In genomic region chr7:82865834-82866485, GRCm38 (mm10) we compare ENCODE assay signal across 8 mouse cellular contexts. TPM values are rescaled to one million over a fixed set of nuclear protein-coding genes. Genes with fewer than 3 reads are reported as not detected.
DNase-seq lines count a peak whose midpoint lies in the region; ATAC-seq and TF ChIP-seq lines count a peak whose summit lies in the region.

No protein-coding gene starts in this region.

- peak overlapping the region; percentile 91 for H3K27ac ChIP-seq in intestine, postnatal 0 days (ENCODE audit: low read depth, low read length)
- peak overlapping the region; percentile 100 for H3K27ac ChIP-seq in midbrain, embryonic 11.5 days (ENCODE audit: low read depth, low read length)

- peak overlapping the region; percentile 96 for H3K4me2 ChIP-seq in intestine, postnatal 0 days (replicated peaks; ENCODE audit: low read depth)
- peak overlapping the region; percentile 91 for H3K4me2 ChIP-seq in midbrain, embryonic 11.5 days

- ATAC-seq in intestine, postnatal 0 days, result peak; percentile 94
- ATAC-seq in midbrain, embryonic 11.5 days (ENCODE audit: low FRiP score), result peak; percentile 91

- 0 out of 2 replicates have a peak, but pooled peaks cover 5% of the 10 kb centered on the region for H3K4me1 ChIP-seq in intestine, postnatal 0 days (replicated peaks; ENCODE audit: control insufficient read depth, insufficient read depth, low read length)
- peaks cover 17% of the 10 kb centered on the region for H3K4me1 ChIP-seq in midbrain, embryonic 11.5 days (ENCODE audit: control insufficient read depth, insufficient read depth, low read length)

- H3K36me3 ChIP-seq in intestine, postnatal 0 days (ENCODE audit: control insufficient read depth, insufficient read depth), result no peaks in the 10 kb centered on the region; the same call in 1 of the 2 replicates
- peaks cover 13% of the 10 kb centered on the region for H3K36me3 ChIP-seq in midbrain, embryonic 11.5 days (ENCODE audit: control insufficient read depth, insufficient read depth, low read length)

- DNase-seq in adrenal gland, postnatal 10 days, result peak; percentile 98
- DNase-seq in embryo, embryonic 9.5 days (ENCODE audit: extremely low spot score), result peak; percentile 99
- DNase-seq in gastrocnemius, postnatal 4 days (ENCODE audit: low spot score in 2 of 2), result peak; percentile 99
- DNase-seq in left cerebral cortex, postnatal 4 days, result peak; percentile 100
- peak; percentile 99 for DNase-seq in midbrain, embryonic 11.5 days (ENCODE audit: low spot score, missing footprints)
- peak; percentile 99 for DNase-seq in right cerebral cortex, postnatal 4 days
- peak; percentile 96 for DNase-seq in yolk sac, embryonic 10.5 days (ENCODE audit: low spot score)

- H3K27me3 ChIP-seq in intestine, postnatal 0 days (replicated peaks; ENCODE audit: control insufficient read depth, insufficient read depth, low read length), result peaks cover 5% of the 10 kb centered on the region; the same call in 1 of the 2 replicates
- H3K27me3 ChIP-seq in midbrain, embryonic 11.5 days (ENCODE audit: control insufficient read depth, insufficient read depth, low read length), result no peaks in the 10 kb centered on the region

- H3K9ac ChIP-seq in intestine, postnatal 0 days (ENCODE audit: low read depth, low read length), result peak overlapping the region; percentile 57
- H3K9ac ChIP-seq in midbrain, embryonic 11.5 days (ENCODE audit: low read length), result peak overlapping the region; percentile 100

- under 1% methylated on average over 64 of the region's 70 CpGs for WGBS in intestine, postnatal 0 days
- WGBS in midbrain, embryonic 11.5 days, result under 1% methylated on average over 65 of the region's 70 CpGs

- peak overlapping the region; percentile 76 for H3K4me3 ChIP-seq in intestine, postnatal 0 days (ENCODE audit: low read depth, low read length)
- peak overlapping the region; percentile 100 for H3K4me3 ChIP-seq in midbrain, embryonic 11.5 days (ENCODE audit: low read depth, low read length)

- peak; percentile 85 for TF ChIP-seq CTCF in intestine, postnatal 0 days (IDR thresholded peaks at IDR 0.05; ENCODE audit: low read depth)

- no peaks in the 10 kb centered on the region for H3K9me3 ChIP-seq in intestine, postnatal 0 days (ENCODE audit: control insufficient read depth)
- H3K9me3 ChIP-seq in midbrain, embryonic 11.5 days (ENCODE audit: control insufficient read depth, low read length), result no peaks in the 10 kb centered on the region

- intact Hi-C loops in left cerebral cortex, postnatal 4 days (cut with DNase I), result loop anchor here (2.0 to 10.0 kb wide), 4 partner anchors 149 to 683 kb away; no protein-coding TSS in a partner anchor

RNA-seq across cellular contexts. Expression of gene Mex3b, which starts 1.2 kb away (rescaled TPM):
- total RNA-seq in adrenal gland, postnatal 10 days (2021), result 1 to 10 TPM; 4.6 to 7.7 TPM
- 10 to 100 TPM; 15.6 to 15.7 TPM for total RNA-seq in gastrocnemius, postnatal 4 days (2021)
- polyA plus RNA-seq in intestine, postnatal 0 days (2015; fragmentation: Nextera tagmentation; extraction: Ambion mirVana), result 2.3 and 2.8 TPM in 2 replicates
- total RNA-seq in left cerebral cortex, postnatal 4 days (2021), result 10 to 100 TPM; 73.8 to 79.0 TPM
- polyA plus RNA-seq in midbrain, embryonic 11.5 days (2014; fragmentation: Nextera tagmentation; extraction: Ambion mirVana), result 31.6 and 35.5 TPM in 2 replicates

Comparison
In these comparisons a context has a peak if more than half of its experiments do, and no peak if none do; other contexts are left out.
1. Peak in every context shown above with its lines: DNase-seq, ATAC-seq, H3K4me3 ChIP-seq and H3K27ac ChIP-seq.
2. RNA of gene Mex3b, which starts 1.2 kb away (total RNA-seq): 73.8 to 79.0 TPM in left cerebral cortex, postnatal 4 days; 15.6 to 15.7 TPM in gastrocnemius, postnatal 4 days and 4.6 to 7.7 TPM in adrenal gland, postnatal 10 days; every median in the first group is over 4 times any median in the second.